Mouse (Mus musculus) midbrain, embryonic 14.5 days (tissue): ENCODE data around the gene Iqgap1. TPM values are rescaled to one million over a fixed set of nuclear protein-coding genes. Genes with fewer than 3 reads are reported as not detected.

Source experiments
- ATAC-seq: fragments of 200-750 bp; cut with Nextera tagmentation; 2 replicates; pipeline ENCODE4 v1.8.0; 2017; ENCODE audit warnings: moderate number of reproducible peaks, moderate library complexity; ENCODE audit not compliant: low FRiP score, low TSS enrichment
- DNase-seq: peaks from one replicate; pipeline ENCODE4 v3.0.0-alpha.2; 2015
- H3K27ac ChIP-seq: fragments of 300-500 bp; sonication (generic); replicated peaks from 2 replicates; pipeline ENCODE4 v1.5.1; 2014; ENCODE audit warnings: mild to moderate bottlenecking, low read depth, low read length, moderate library complexity
- H3K27me3 ChIP-seq: fragments of 300-500 bp; sonication (generic); 2 replicates; pipeline ENCODE4 v1.6.1; 2014; ENCODE audit warnings: low read length, control low read depth, mixed read lengths; ENCODE audit not compliant: control insufficient read depth, insufficient read depth
- H3K36me3 ChIP-seq: fragments of 300-500 bp; sonication (generic); 2 replicates; pipeline ENCODE4 v1.6.1; 2014; ENCODE audit warnings: low read length, control low read depth; ENCODE audit not compliant: control insufficient read depth, insufficient read depth
- H3K4me1 ChIP-seq: fragments of 300-500 bp; sonication (generic); 2 replicates; pipeline ENCODE4 v1.6.1; 2014; ENCODE audit warnings: mild to moderate bottlenecking, antibody characterized with exemption, low read length, control low read depth; ENCODE audit not compliant: control insufficient read depth, insufficient read depth
- H3K4me2 ChIP-seq: fragments of 300-500 bp; sonication (generic); 2 replicates; pipeline ENCODE4 v1.6.1; 2014; ENCODE audit warnings: mild to moderate bottlenecking, low read length, moderate library complexity
- H3K4me3 ChIP-seq: fragments of 300-500 bp; sonication (generic); replicated peaks from 2 replicates; pipeline ENCODE4 v1.5.1; 2014; ENCODE audit warnings: low read depth, low read length
- H3K9ac ChIP-seq: fragments of 300-500 bp; sonication (generic); replicated peaks from 2 replicates; pipeline ENCODE4 v1.6.1; 2014; ENCODE audit warnings: mild to moderate bottlenecking, low read length, moderate library complexity
- H3K9me3 ChIP-seq: fragments of 300-500 bp; sonication (generic); 2 replicates; pipeline ENCODE4 v1.6.1; 2016; ENCODE audit warnings: low read length, control low read depth, mixed read lengths; ENCODE audit not compliant: control insufficient read depth
- WGBS: fragments of 180-500 bp; shearing (Covaris S2); extraction: QIAGEN DNeasy Blood & Tissue Kit; methylation state at CpG from one replicate; pipeline ENCODE4 v1.1.7; 2014; 5-methylcytosine and 5-hydroxymethylcytosine counted together
- polyA plus RNA-seq: library from polyadenylated mRNA; unstranded; fragments of >200 nt; fragmentation: Nextera tagmentation; extraction: Ambion mirVana; gene quantifications from 2 replicates; pipeline ENCODE4 v1.2.1, GENCODE M21; 2014

The Iqgap1 gene
- polyA plus RNA-seq, 1 experiment from 2014 or later = 22.3 TPM

DNA sequence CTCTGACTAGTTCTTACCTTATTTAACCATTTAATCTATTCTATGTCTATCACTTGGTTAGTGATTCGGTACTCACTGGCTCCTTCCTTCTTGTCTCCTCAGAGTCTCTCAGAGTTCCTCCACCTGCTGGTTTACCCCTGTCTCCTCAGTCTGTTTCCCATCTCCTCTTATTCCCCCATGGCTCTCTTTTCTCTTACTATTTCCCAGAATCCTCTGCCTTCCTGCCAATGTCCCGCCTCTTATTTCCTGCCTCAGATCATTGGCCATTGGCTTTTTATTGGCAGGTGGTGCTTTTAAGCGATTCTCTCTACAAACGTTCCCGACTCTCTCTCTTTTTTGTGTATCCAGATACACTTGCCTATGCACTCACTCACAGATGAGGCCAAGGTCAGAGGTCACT is 20.9 kb upstream of the Iqgap1 start:
- no peak overlapping the region for H3K4me3 ChIP-seq
- H3K4me1 ChIP-seq = no peaks in the 10 kb centered on the region
- H3K36me3 ChIP-seq = no peaks in the 10 kb centered on the region
- no peaks in the 10 kb centered on the region for H3K9me3 ChIP-seq
- no peak overlapping the region for H3K9ac ChIP-seq
- H3K27me3 ChIP-seq = no peaks in the 10 kb centered on the region
- H3K27ac ChIP-seq = no peak overlapping the region
- H3K4me2 ChIP-seq = no peak overlapping the region
- WGBS = 89% methylated on average over 5 of the region's 5 CpGs
- ATAC-seq (no peak), DNase-seq (no peak)

DNA sequence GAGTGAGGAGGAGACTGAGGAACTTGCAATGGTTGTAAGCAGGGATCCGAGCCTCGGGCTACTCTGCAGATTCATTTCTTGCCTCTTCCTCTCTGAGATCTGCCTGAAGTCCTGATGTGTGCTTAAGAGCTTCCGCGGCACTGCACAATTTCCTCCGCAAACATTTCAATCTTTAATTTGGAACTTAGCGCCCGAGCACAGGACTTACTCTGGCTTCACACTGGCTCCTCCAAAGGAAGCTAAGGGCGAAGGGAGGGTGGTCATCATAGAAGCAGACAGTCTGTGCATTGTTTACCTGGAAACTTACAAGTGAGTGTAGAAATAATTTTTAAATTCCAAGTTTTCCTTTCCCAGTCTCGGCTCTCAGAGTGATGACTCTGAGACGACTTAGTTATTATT is 20.5 kb upstream of the Iqgap1 start:
- Histone ChIP-seq H3K9me3 (no peaks in the 10 kb centered on the region), H3K27ac (no peak overlapping the region), H3K27me3 (no peaks in the 10 kb centered on the region), H3K4me3 (no peak overlapping the region), H3K4me2 (no peak overlapping the region), H3K4me1 (no peaks in the 10 kb centered on the region), H3K9ac (no peak overlapping the region), H3K36me3 (no peaks in the 10 kb centered on the region)
- DNase-seq (no peak), ATAC-seq (no peak)
- 89% methylated on average over 10 of the region's 10 CpGs for WGBS

DNA sequence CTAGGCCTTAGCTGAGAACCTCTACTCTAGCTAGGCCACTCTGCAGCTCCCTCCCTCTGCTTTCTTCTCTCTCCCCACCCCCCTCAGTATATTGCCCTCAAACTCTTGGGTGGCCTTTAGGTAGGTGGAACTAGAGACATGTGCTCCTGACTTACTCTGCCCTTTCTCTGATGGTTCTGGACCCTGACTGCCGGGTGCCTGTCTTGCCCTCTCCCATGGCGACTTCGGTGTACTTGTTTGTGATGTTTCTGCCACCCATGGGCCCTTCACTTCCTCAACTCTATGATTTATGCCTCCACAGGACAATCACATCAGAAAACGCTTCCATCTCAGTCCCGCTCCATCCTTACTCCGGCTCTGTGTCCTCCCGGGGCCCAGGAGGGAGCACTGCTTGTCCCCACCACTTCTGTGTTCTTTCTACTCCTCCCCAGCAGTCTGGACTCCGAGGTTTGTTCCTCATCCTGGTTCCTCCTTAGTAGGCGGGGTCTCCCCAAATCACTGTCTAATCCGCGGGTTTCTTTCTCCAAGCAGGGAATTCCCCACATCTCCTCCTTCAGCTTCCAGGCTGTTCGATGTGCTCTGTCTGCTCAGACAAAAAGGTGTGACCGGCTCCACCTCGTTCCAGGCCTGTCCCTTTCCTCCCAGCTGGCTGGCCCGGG is 20.0 kb upstream of the Iqgap1 start:
- WGBS = 78% methylated on average over 15 of the region's 15 CpGs

DNA sequence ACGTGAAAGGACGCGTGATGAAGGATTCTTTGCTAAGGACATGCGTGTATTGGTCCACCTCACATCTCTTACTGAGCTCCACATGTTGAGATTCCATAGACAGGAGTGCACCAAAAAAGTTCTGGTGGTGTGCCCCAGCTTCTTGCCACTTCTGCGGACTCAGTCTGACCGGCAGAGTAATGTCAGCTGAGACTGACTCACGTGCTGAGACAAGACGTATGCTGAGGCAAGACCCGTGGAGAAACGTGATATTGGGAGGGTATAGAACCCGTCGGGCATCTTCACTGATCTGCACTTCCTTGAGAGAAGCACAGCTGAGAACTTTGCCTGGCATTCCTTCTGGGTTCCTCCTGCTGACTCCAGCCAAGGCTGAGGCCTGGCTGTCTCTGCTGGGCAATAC is 18.9 kb upstream of the Iqgap1 start:
- no peak overlapping the region for H3K27ac ChIP-seq
- 97% methylated on average over 12 of the region's 12 CpGs for WGBS
- H3K9me3 ChIP-seq = no peaks in the 10 kb centered on the region
- ATAC-seq (no peak), DNase-seq (no peak)
- no peak overlapping the region for H3K4me3 ChIP-seq
- no peaks in the 10 kb centered on the region for H3K36me3 ChIP-seq
- H3K9ac ChIP-seq = no peak overlapping the region
- no peaks in the 10 kb centered on the region for H3K4me1 ChIP-seq
- H3K4me2 ChIP-seq = no peak overlapping the region
- H3K27me3 ChIP-seq = no peaks in the 10 kb centered on the region

More for the DNA sequence above, 20.0 kb upstream of the Iqgap1 start:
- Histone ChIP-seq H3K4me2 (no peak overlapping the region), H3K9ac (no peak overlapping the region), H3K4me1 (no peaks in the 10 kb centered on the region), H3K27me3 (no peaks in the 10 kb centered on the region), H3K27ac (no peak overlapping the region), H3K9me3 (no peaks in the 10 kb centered on the region), H3K4me3 (no peak overlapping the region), H3K36me3 (no peaks in the 10 kb centered on the region)
- ATAC-seq (no peak), DNase-seq (no peak)

DNA sequence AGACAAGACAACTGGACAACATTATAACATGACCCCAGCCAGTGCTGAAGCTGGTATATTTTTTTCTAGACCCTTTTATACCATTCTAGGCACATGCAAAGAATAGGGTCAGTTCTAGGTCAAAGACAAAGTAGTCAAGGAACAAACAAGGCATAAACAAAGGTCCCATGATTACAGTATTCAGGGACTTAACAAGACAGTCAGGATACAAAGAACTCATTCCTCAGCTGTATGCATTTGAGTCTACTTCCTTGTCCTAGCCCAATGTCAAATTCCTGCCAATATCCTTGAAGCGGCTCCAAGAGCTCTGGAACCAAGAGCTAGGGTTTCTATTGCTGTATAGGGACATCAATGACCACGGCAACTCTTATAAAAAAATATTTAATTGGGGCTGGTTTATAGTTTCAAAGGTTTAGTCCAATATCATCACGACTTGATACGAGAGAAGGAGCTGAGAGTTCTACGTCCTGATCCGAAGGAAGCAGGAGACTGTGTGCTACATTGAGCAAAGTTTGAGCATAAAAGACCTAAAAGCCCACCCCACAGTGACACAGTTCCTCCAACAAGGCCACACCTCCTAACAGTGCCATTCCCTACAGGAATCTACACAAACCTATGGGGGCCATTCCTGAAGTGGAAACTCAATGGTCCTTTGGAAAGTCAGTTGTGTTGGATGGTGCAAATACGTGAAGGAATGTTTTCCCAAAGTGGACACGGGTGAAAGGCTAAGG is 18.3 kb upstream of the Iqgap1 start:
- no peak overlapping the region for H3K4me3 ChIP-seq
- no peak overlapping the region for H3K27ac ChIP-seq
- H3K9ac ChIP-seq = no peak overlapping the region
- H3K4me1 ChIP-seq = no peaks in the 10 kb centered on the region
- H3K27me3 ChIP-seq = no peaks in the 10 kb centered on the region
- no peaks in the 10 kb centered on the region for H3K9me3 ChIP-seq
- no peaks in the 10 kb centered on the region for H3K36me3 ChIP-seq
- DNase-seq (no peak), ATAC-seq (no peak)
- H3K4me2 ChIP-seq = no peak overlapping the region
- WGBS = 94% methylated on average over 8 of the region's 8 CpGs

DNA sequence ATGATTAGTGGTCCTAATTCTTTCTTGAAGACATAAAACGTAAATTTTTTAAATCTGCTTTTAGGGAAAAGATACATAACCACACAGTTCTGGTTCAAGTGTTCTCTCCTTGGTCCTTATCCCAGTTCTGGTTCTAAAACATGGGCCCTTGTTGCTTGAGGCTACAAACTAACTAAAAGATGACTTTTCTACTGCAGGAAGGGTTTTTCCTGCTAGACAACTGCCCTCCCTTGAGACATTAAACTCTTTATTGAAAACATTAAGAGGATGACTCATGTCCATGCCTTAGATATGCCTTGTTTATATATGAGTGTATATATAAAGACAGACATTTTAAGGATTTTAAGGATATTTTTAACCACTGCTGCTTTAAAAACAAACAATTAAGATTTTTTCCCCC is 17.4 kb upstream of the Iqgap1 start:
- no peak overlapping the region for H3K4me2 ChIP-seq

DNA sequence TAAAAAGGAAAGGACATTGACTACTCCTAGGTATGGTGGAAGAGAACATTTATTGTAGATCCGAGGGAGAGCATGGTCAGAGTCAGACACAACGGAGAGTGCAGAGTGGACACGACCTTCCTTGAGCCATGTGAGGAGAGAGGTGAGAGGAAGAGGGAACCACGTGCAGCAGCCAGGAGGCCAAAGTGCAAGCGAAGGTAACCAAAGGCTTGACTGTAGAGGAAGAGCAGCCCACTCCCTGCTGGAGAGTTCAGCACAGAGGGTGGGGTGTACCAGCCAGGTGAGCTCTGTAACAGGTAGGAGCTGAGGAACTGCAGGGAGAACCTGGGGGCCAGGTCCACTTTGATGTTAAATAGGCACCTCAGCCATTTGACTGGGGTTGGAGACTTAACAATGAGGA is 16.4 kb upstream of the Iqgap1 start:
- WGBS = 75% methylated on average over 5 of the region's 5 CpGs
- DNase-seq (no peak), ATAC-seq (no peak)
- Histone ChIP-seq H3K27ac (no peak overlapping the region), H3K4me2 (no peak overlapping the region), H3K9me3 (no peaks in the 10 kb centered on the region), H3K9ac (no peak overlapping the region), H3K4me3 (no peak overlapping the region), H3K36me3 (no peaks in the 10 kb centered on the region), H3K4me1 (no peaks in the 10 kb centered on the region), H3K27me3 (no peaks in the 10 kb centered on the region)

More for the DNA sequence above, 17.4 kb upstream of the Iqgap1 start:
- H3K27me3 ChIP-seq = no peaks in the 10 kb centered on the region
- DNase-seq = no peak
- no peak overlapping the region for H3K4me3 ChIP-seq
- ATAC-seq = no peak
- no peaks in the 10 kb centered on the region for H3K36me3 ChIP-seq
- no peak overlapping the region for H3K9ac ChIP-seq
- H3K4me1 ChIP-seq = no peaks in the 10 kb centered on the region
- no peaks in the 10 kb centered on the region for H3K9me3 ChIP-seq
- no peak overlapping the region for H3K27ac ChIP-seq
- WGBS = 87% methylated on average over 1 of the region's 1 CpGs

DNA sequence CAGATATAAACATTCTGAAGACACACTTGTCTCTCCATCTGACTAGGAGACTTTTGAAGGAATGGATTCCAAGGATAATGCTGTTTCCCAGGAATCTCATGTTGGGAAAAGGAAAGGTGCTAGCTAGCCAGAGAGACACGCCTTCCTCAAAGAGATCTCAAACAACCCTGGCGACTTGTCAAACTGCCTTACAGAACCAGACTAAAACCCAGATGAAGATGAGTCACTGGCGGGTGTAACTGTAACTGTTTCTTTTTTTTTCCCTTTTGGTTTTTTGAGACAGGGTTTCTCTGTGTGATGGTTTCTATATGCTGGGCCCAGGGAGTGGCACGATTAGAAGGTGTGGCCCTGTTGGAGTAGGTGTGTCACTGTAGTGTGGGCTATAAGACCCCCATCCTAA is 15.2 kb upstream of the Iqgap1 start:
- Histone ChIP-seq H3K4me2 (no peak overlapping the region), H3K27ac (no peak overlapping the region), H3K27me3 (no peaks in the 10 kb centered on the region), H3K4me1 (no peaks in the 10 kb centered on the region), H3K9ac (no peak overlapping the region), H3K36me3 (no peaks in the 10 kb centered on the region), H3K9me3 (no peaks in the 10 kb centered on the region), H3K4me3 (no peak overlapping the region)
- WGBS = 82% methylated on average over 4 of the region's 4 CpGs
- ATAC-seq = no peak
- DNase-seq = no peak

DNA sequence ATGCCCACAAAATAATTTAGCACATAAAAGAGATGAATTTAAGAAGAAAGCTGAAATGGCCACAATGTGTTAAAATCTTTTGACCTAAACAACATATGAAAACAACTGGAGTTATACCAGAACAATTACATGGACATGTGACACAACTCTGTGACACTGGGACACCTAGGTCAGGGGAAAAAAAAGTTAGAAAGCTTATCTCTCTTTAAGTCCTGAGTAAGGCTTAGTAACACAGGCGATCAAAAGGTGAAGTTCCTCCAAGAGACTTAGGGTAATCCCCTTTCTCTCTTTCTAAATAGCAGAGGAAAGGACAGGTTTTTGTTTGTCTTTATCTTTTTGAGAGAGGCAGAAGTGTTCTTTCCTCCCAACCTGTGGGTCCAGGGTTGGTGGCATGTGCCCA is 14.5 kb upstream of the Iqgap1 start:
- Histone ChIP-seq H3K9me3 (no peaks in the 10 kb centered on the region), H3K4me3 (no peak overlapping the region), H3K27me3 (no peaks in the 10 kb centered on the region), H3K36me3 (no peaks in the 10 kb centered on the region), H3K27ac (no peak overlapping the region), H3K9ac (no peak overlapping the region), H3K4me2 (no peak overlapping the region), H3K4me1 (no peaks in the 10 kb centered on the region)
- DNase-seq (no peak), ATAC-seq (no peak)
- 18% methylated on average over 1 of the region's 1 CpGs for WGBS
